Mouse (Mus musculus) liver, embryonic 12.5 days (tissue): ENCODE measurements at regions not wholly inside any gene's neighbourhood (a gene's known extent, or its start where the extent isn't known, plus 50 kb on each side); places are given as distances from the start of the nearest gene placed in this dataset.

Experiments
- ATAC-seq: fragments of 200-750 bp; cut with Nextera tagmentation; 2 replicates; pipeline ENCODE4 v1.8.0; 2017; ENCODE audit warnings: moderate number of reproducible peaks, mild to moderate bottlenecking, moderate library complexity
- H3K27ac ChIP-seq: fragments of 300-500 bp; sonication (generic); 2 replicates; pipeline ENCODE4 v1.5.1; 2016; ENCODE audit warnings: mild to moderate bottlenecking
- H3K27me3 ChIP-seq: fragments of 300-500 bp; sonication (generic); replicated peaks from 2 replicates; pipeline ENCODE4 v1.6.1; 2016; ENCODE audit warnings: mild to moderate bottlenecking, moderate library complexity
- H3K36me3 ChIP-seq: fragments of 300-500 bp; sonication (generic); 2 replicates; pipeline ENCODE4 v1.6.1; 2016; ENCODE audit warnings: mild to moderate bottlenecking, moderate library complexity
- H3K4me1 ChIP-seq: fragments of 300-500 bp; sonication (generic); 2 replicates; pipeline ENCODE4 v1.6.1; 2016
- H3K4me2 ChIP-seq: fragments of 300-500 bp; sonication (generic); 2 replicates; pipeline ENCODE4 v1.6.1; 2016; ENCODE audit warnings: mild to moderate bottlenecking, moderate library complexity
- H3K4me3 ChIP-seq: fragments of 300-500 bp; sonication (generic); 2 replicates; pipeline ENCODE4 v1.5.1; 2016; ENCODE audit warnings: mild to moderate bottlenecking, moderate library complexity
- H3K9ac ChIP-seq: fragments of 300-500 bp; sonication (generic); 2 replicates; pipeline ENCODE4 v1.6.1; 2016; ENCODE audit warnings: mild to moderate bottlenecking, moderate library complexity
- H3K9me3 ChIP-seq: fragments of 300-500 bp; sonication (generic); replicated peaks from 2 replicates; pipeline ENCODE4 v1.6.1; 2016; ENCODE audit warnings: mild to moderate bottlenecking, moderate library complexity
- WGBS: fragments of 180-500 bp; shearing (Covaris S2); methylation state at CpG from one replicate; pipeline ENCODE4 v1.1.7; 2016; ENCODE audit not compliant: insufficient replicate concordance; 5-methylcytosine and 5-hydroxymethylcytosine counted together

GRCm38 (mm10) chr3:104293869-104294268 is 73.7 kb upstream of the Magi3 start:
- no peaks in the 10 kb centered on the region for H3K27me3 ChIP-seq
- no peak overlapping the region for H3K9ac ChIP-seq
- no peaks in the 10 kb centered on the region for H3K4me1 ChIP-seq
- H3K9me3 ChIP-seq = no peaks in the 10 kb centered on the region
- WGBS = 56% methylated on average over 3 of the region's 3 CpGs
- no peak overlapping the region for H3K4me3 ChIP-seq
- no peak for ATAC-seq
- no peaks in the 10 kb centered on the region for H3K36me3 ChIP-seq
- H3K27ac ChIP-seq = no peak overlapping the region
- no peak overlapping the region for H3K4me2 ChIP-seq

GRCm38 (mm10) chr3:104288970-104289680 is 69.0 kb upstream of the Magi3 start:
- H3K27me3 ChIP-seq = no peaks in the 10 kb centered on the region
- no peak overlapping the region for H3K27ac ChIP-seq
- WGBS = 54% methylated on average over 5 of the region's 5 CpGs
- peaks cover 6% of the 10 kb centered on the region; the same call in 1 of the 2 replicates for H3K4me1 ChIP-seq
- H3K9me3 ChIP-seq = no peaks in the 10 kb centered on the region
- H3K4me3 ChIP-seq = no peak overlapping the region
- no peak for ATAC-seq
- H3K36me3 ChIP-seq = no peaks in the 10 kb centered on the region
- no peak overlapping the region for H3K4me2 ChIP-seq
- H3K9ac ChIP-seq = no peak overlapping the region

GRCm38 (mm10) chr3:104287900-104288299 is 67.7 kb upstream of the Magi3 start:
- Histone ChIP-seq H3K27ac (0 out of 2 replicates have a peak overlapping the region, but pooled peaks have one; percentile 0), H3K9me3 (no peaks in the 10 kb centered on the region), H3K27me3 (no peaks in the 10 kb centered on the region), H3K4me1 (peaks cover 6% of the 10 kb centered on the region; the same call in 1 of the 2 replicates), H3K4me2 (no peak overlapping the region), H3K36me3 (no peaks in the 10 kb centered on the region), H3K9ac (no peak overlapping the region), H3K4me3 (no peak overlapping the region)
- no peak for ATAC-seq

- no peak overlapping the region for H3K4me3 ChIP-seq
- ATAC-seq = no peak
- H3K4me2 ChIP-seq = no peak overlapping the region
- H3K36me3 ChIP-seq = no peaks in the 10 kb centered on the region
- H3K4me1 ChIP-seq = peaks cover 6% of the 10 kb centered on the region; the same call in 1 of the 2 replicates
- no peak overlapping the region for H3K9ac ChIP-seq
- 70% methylated on average over 2 of the region's 2 CpGs for WGBS
- H3K27ac ChIP-seq = no peak overlapping the region
- no peaks in the 10 kb centered on the region for H3K9me3 ChIP-seq
- H3K27me3 ChIP-seq = no peaks in the 10 kb centered on the region
Observed at GRCm38 (mm10) chr3:104284961-104285360, 64.8 kb upstream of the Magi3 start.

GRCm38 (mm10) chr3:104283855-104284254 is 63.7 kb upstream of the Magi3 start:
- Histone ChIP-seq H3K4me1 (peaks cover 6% of the 10 kb centered on the region; the same call in 1 of the 2 replicates), H3K4me2 (no peak overlapping the region), H3K36me3 (no peaks in the 10 kb centered on the region), H3K27me3 (no peaks in the 10 kb centered on the region), H3K4me3 (no peak overlapping the region), H3K27ac (no peak overlapping the region), H3K9me3 (no peaks in the 10 kb centered on the region), H3K9ac (no peak overlapping the region)
- 65% methylated on average over 5 of the region's 5 CpGs for WGBS
- no peak for ATAC-seq

GRCm38 (mm10) chr3:104279505-104279904 is 59.3 kb upstream of the Magi3 start:
- no peaks in the 10 kb centered on the region for H3K36me3 ChIP-seq
- H3K4me3 ChIP-seq = no peak overlapping the region
- no peaks in the 10 kb centered on the region for H3K4me1 ChIP-seq
- peak; percentile 60; the same call in 1 of the 2 replicates for ATAC-seq
- no peaks in the 10 kb centered on the region for H3K9me3 ChIP-seq
- H3K27ac ChIP-seq = no peak overlapping the region
- H3K9ac ChIP-seq = no peak overlapping the region
- WGBS = 39% methylated on average over 6 of the region's 6 CpGs
- H3K27me3 ChIP-seq = no peaks in the 10 kb centered on the region
- no peak overlapping the region for H3K4me2 ChIP-seq

- Histone ChIP-seq H3K4me1 (no peaks in the 10 kb centered on the region), H3K4me3 (no peak overlapping the region), H3K9me3 (no peaks in the 10 kb centered on the region), H3K9ac (no peak overlapping the region), H3K36me3 (no peaks in the 10 kb centered on the region), H3K4me2 (no peak overlapping the region), H3K27me3 (no peaks in the 10 kb centered on the region), H3K27ac (no peak overlapping the region)
- WGBS = 33% methylated on average over 1 of the region's 1 CpGs
- ATAC-seq = no peak
Observed at GRCm38 (mm10) chr3:104274718-104275302, 54.6 kb upstream of the Magi3 start.

GRCm38 (mm10) chr3:104274084-104274483 is 53.9 kb upstream of the Magi3 start:
- no peaks in the 10 kb centered on the region for H3K27me3 ChIP-seq
- no peak for ATAC-seq
- H3K9me3 ChIP-seq = no peaks in the 10 kb centered on the region
- no peaks in the 10 kb centered on the region for H3K4me1 ChIP-seq
- H3K9ac ChIP-seq = no peak overlapping the region
- H3K4me2 ChIP-seq = no peak overlapping the region
- H3K27ac ChIP-seq = no peak overlapping the region
- no peak overlapping the region for H3K4me3 ChIP-seq
- no peaks in the 10 kb centered on the region for H3K36me3 ChIP-seq
